Mouse (Mus musculus) MEL (cell line): ENCODE measurements at regions not wholly inside any gene's neighbourhood (a gene's known extent, or its start where the extent isn't known, plus 50 kb on each side); places are given as distances from the start of the nearest gene placed in this dataset.

Experiments used
- DNase-seq: peaks from one replicate; pipeline ENCODE4 v3.0.0; 2011; ENCODE audit warnings: low read depth, low spot score
- H3K27ac ChIP-seq: 2 replicates; pipeline ENCODE4 v1.5.1; 2012; ENCODE audit warnings: low read depth, mild to moderate bottlenecking, control low read depth, low read length, moderate library complexity; ENCODE audit not compliant: control insufficient read depth
- H3K27me3 ChIP-seq, 2 experiments: fragments of 150-350 bp in 1 of 2; sonication (generic) in 1 of 2; 2 replicates each; pipeline ENCODE4 v1.6.1; 2012; ENCODE audit warnings: low read length in 2 of 2, mild to moderate bottlenecking in 2 of 2, improper control_type of control experiment in 1 of 2, moderate library complexity in 1 of 2; ENCODE audit not compliant: insufficient read depth in 2 of 2, control insufficient read depth in 1 of 2
- H3K36me3 ChIP-seq, 2 experiments: 2 replicates each; pipeline ENCODE4 v1.6.1; 2012 to 2014; ENCODE audit warnings: low read length in 2 of 2, improper control_type of control experiment in 1 of 2, inconsistent platforms in 1 of 2, mild to moderate bottlenecking in 1 of 2; ENCODE audit not compliant: insufficient read depth in 2 of 2, control insufficient read depth in 1 of 2
- H3K4me1 ChIP-seq, 2 experiments: fragments of 150-350 bp in 1 of 2; sonication (generic) in 1 of 2; 2 replicates each; pipeline ENCODE4 v1.6.1; 2012; ENCODE audit warnings: low read length in 2 of 2, improper control_type of control experiment in 1 of 2, mild to moderate bottlenecking in 1 of 2; ENCODE audit not compliant: insufficient read depth in 2 of 2, control insufficient read depth in 1 of 2
- H3K4me3 ChIP-seq, 2 experiments: fragments of 150-350 bp in 1 of 2; sonication (generic) in 1 of 2; 2 replicates each; pipeline ENCODE4 v1.5.1; 2012; ENCODE audit warnings: low read depth in 2 of 2, low read length in 2 of 2, mild to moderate bottlenecking in 2 of 2, moderate library complexity in 2 of 2, control low read depth in 1 of 2, improper control_type of control experiment in 1 of 2; ENCODE audit not compliant: control insufficient read depth in 1 of 2, insufficient read depth in 1 of 2
- H3K79me2 ChIP-seq: 2 replicates; pipeline ENCODE4 v1.6.1; 2012; ENCODE audit warnings: mild to moderate bottlenecking, low read length, moderate library complexity; ENCODE audit not compliant: control insufficient read depth, poor library complexity, insufficient read depth
- H3K9ac ChIP-seq: 2 replicates; pipeline ENCODE4 v1.6.1; 2012; ENCODE audit warnings: low read depth, mild to moderate bottlenecking, control low read depth, low read length, moderate library complexity; ENCODE audit not compliant: control insufficient read depth, poor library complexity, severe bottlenecking
- H3K9me3 ChIP-seq: fragments of 150-350 bp; sonication (generic); replicated peaks from 2 replicates; pipeline ENCODE4 v1.6.1; 2012; ENCODE audit warnings: mild to moderate bottlenecking, low read length, improper control_type of control experiment, moderate library complexity; ENCODE audit not compliant: insufficient read depth
- CHD1 ChIP-seq: IDR thresholded peaks from 2 replicates; pipeline ENCODE4 v1.6.1; 2012; ENCODE audit warnings: low read depth, mild to moderate bottlenecking, inconsistent platforms, low read length, improper control_type of control experiment
- CHD2 ChIP-seq: IDR thresholded peaks from 2 replicates; pipeline ENCODE4 v1.6.1; 2011; ENCODE audit warnings: low read length, improper control_type of control experiment
- CTCF ChIP-seq, 3 experiments: IDR thresholded peaks in 2 of 3; conservative IDR thresholded peaks in 1 of 3; 2 replicates each; pipeline ENCODE4 v1.5.1; 2011 to 2012; ENCODE audit warnings: low read length in 3 of 3, low read depth in 2 of 3, mild to moderate bottlenecking in 2 of 3, improper control_type of control experiment in 1 of 3, inconsistent platforms in 1 of 3, mixed read lengths in 1 of 3, moderate library complexity in 1 of 3; ENCODE audit not compliant: control insufficient read depth in 1 of 3, insufficient read depth in 1 of 3, poor library complexity in 1 of 3, severe bottlenecking in 1 of 3
- E2F4 ChIP-seq: IDR thresholded peaks from 2 replicates; pipeline ENCODE4 v1.6.1; 2011; ENCODE audit warnings: low read depth, low read length, improper control_type of control experiment, borderline replicate concordance
- ELF1 ChIP-seq: IDR thresholded peaks from 2 replicates; pipeline ENCODE4 v1.6.1; 2014; ENCODE audit warnings: low read depth, mild to moderate bottlenecking, inconsistent platforms, low read length, improper control_type of control experiment, moderate library complexity
- ETS1 ChIP-seq: IDR thresholded peaks from 2 replicates; pipeline ENCODE4 v1.6.1; 2012; ENCODE audit warnings: low read depth, mild to moderate bottlenecking, inconsistent platforms, low read length, improper control_type of control experiment, moderate library complexity
- GABPA ChIP-seq: IDR thresholded peaks from 2 replicates; pipeline ENCODE4 v1.6.1; 2012; ENCODE audit warnings: low read depth, mild to moderate bottlenecking, inconsistent platforms, low read length, improper control_type of control experiment, moderate library complexity
- MAFK ChIP-seq: IDR thresholded peaks from 2 replicates; pipeline ENCODE4 v1.6.1; 2011; ENCODE audit warnings: low read depth, mild to moderate bottlenecking, low read length, improper control_type of control experiment, borderline replicate concordance
- MAZ ChIP-seq: IDR thresholded peaks from 2 replicates; pipeline ENCODE4 v1.6.1; 2012; ENCODE audit warnings: low read depth, mild to moderate bottlenecking, inconsistent platforms, low read length, improper control_type of control experiment
- MEF2A ChIP-seq: IDR thresholded peaks from 2 replicates; pipeline ENCODE4 v1.6.1; 2014; ENCODE audit warnings: low read depth, mild to moderate bottlenecking, inconsistent platforms, low read length, improper control_type of control experiment; ENCODE audit not compliant: poor library complexity, insufficient replicate concordance, severe bottlenecking; ENCODE audit errors: extremely low read depth
- MYB ChIP-seq: IDR thresholded peaks from 2 replicates; pipeline ENCODE4 v1.6.1; 2011; ENCODE audit warnings: mild to moderate bottlenecking, low read depth, low read length, improper control_type of control experiment
- MYC ChIP-seq: IDR thresholded peaks from 2 replicates; pipeline ENCODE4 v1.6.1; 2011; ENCODE audit warnings: low read depth, mild to moderate bottlenecking, low read length, improper control_type of control experiment, moderate library complexity
- NELFE ChIP-seq: IDR thresholded peaks from 2 replicates; pipeline ENCODE4 v1.6.1; 2011; ENCODE audit warnings: low read depth, low read length, improper control_type of control experiment
- POLR2AphosphoS2 ChIP-seq: IDR thresholded peaks from 2 replicates; pipeline ENCODE4 v1.6.1; 2011; ENCODE audit warnings: low read length, improper control_type of control experiment
- RAD21 ChIP-seq: IDR thresholded peaks from 2 replicates; pipeline ENCODE4 v1.6.1; 2011; ENCODE audit warnings: mild to moderate bottlenecking, low read depth, low read length, improper control_type of control experiment
- RCOR1 ChIP-seq: IDR thresholded peaks from 2 replicates; pipeline ENCODE4 v1.6.1; 2012; ENCODE audit warnings: low read depth, mild to moderate bottlenecking, inconsistent platforms, low read length, improper control_type of control experiment
- SIN3A ChIP-seq: IDR thresholded peaks from 2 replicates; pipeline ENCODE4 v1.6.1; 2012; ENCODE audit warnings: low read length, improper control_type of control experiment, inconsistent platforms
- SMC3 ChIP-seq: IDR thresholded peaks from 2 replicates; pipeline ENCODE4 v1.6.1; 2011; ENCODE audit warnings: low read depth, low read length, improper control_type of control experiment
- ZNF384 ChIP-seq: IDR thresholded peaks from 2 replicates; pipeline ENCODE4 v1.6.1; 2012; ENCODE audit warnings: low read depth, mild to moderate bottlenecking, inconsistent platforms, low read length, improper control_type of control experiment

- DNase-seq, result no peak
- no peaks in the 10 kb centered on the region for H3K9me3 ChIP-seq
- no peak overlapping the region for H3K4me3 ChIP-seq
- H3K79me2 ChIP-seq, result no peaks in the 10 kb centered on the region
- no peaks in the 10 kb centered on the region for H3K4me1 ChIP-seq
- no peak overlapping the region for H3K9ac ChIP-seq
- no peaks in the 10 kb centered on the region for H3K36me3 ChIP-seq
- no peak for TF ChIP-seq E2F4
- no peak for TF ChIP-seq ELF1
- TF ChIP-seq MAZ, result no peak
- no peak for TF ChIP-seq ZNF384
- TF ChIP-seq MYC, result no peak
- H3K27ac ChIP-seq, result no peak overlapping the region
- H3K27me3 ChIP-seq, result no peaks in the 10 kb centered on the region
These were observed 61.8 kb upstream of the Arl4c start for GRCm38 (mm10) chr1:88763725-88764364.

GRCm38 (mm10) chr1:88764478-88764877 lies 62.5 kb upstream of the Arl4c start:
- no peak for TF ChIP-seq CHD1
- TF ChIP-seq CHD2, result no peak
- TF ChIP-seq E2F4, result no peak
- TF ChIP-seq MEF2A, result no peak
- no peak for TF ChIP-seq SIN3A
- no peak for TF ChIP-seq GABPA
- TF ChIP-seq ZNF384, result no peak
- no peak for TF ChIP-seq POLR2AphosphoS2
- no peak for TF ChIP-seq ETS1
- no peak for TF ChIP-seq NELFE
- no peak for TF ChIP-seq RCOR1
- TF ChIP-seq, all 39 proteins: peak for 0
- no peaks in the 10 kb centered on the region for H3K79me2 ChIP-seq
- H3K36me3 ChIP-seq, result no peaks in the 10 kb centered on the region
- H3K27me3 ChIP-seq, result no peaks in the 10 kb centered on the region
- no peak overlapping the region for H3K9ac ChIP-seq
- no peak overlapping the region for H3K4me3 ChIP-seq
- H3K4me1 ChIP-seq, result no peaks in the 10 kb centered on the region
- H3K9me3 ChIP-seq, result no peaks in the 10 kb centered on the region
- no peak overlapping the region for H3K27ac ChIP-seq
- no peak for DNase-seq

- TF ChIP-seq E2F4, result no peak
- TF ChIP-seq MAFK, result no peak
- TF ChIP-seq MYB, result no peak
- TF ChIP-seq SMC3, result 0 out of 2 replicates have a peak, but pooled peaks have one; percentile 14
- peak; percentile 9 for TF ChIP-seq RAD21
- no peak for TF ChIP-seq SIN3A
- TF ChIP-seq CTCF (IDR thresholded peaks at IDR 0.05 in 2 of 3, conservative IDR thresholded peaks at IDR 0.05 in 1 of 3; ENCODE audit: control insufficient read depth in 1 of 3, insufficient read depth in 1 of 3, low read depth in 2 of 3, low read length in 3 of 3, poor library complexity in 1 of 3, severe bottlenecking in 1 of 3), result peak; percentile 22 to 36 (median 31)
- DNase-seq, result no peak
These were observed 75.0 kb upstream of the Arl4c start for GRCm38 (mm10) chr1:88777009-88777408.

More at GRCm38 (mm10) chr1:88777009-88777408, 75.0 kb upstream of the Arl4c start:
- H3K9ac ChIP-seq, result no peak overlapping the region
- H3K4me1 ChIP-seq, result no peaks in the 10 kb centered on the region
- H3K27me3 ChIP-seq, result no peaks in the 10 kb centered on the region
- no peak overlapping the region for H3K27ac ChIP-seq
- H3K4me3 ChIP-seq, result no peak overlapping the region
- no peaks in the 10 kb centered on the region for H3K9me3 ChIP-seq
- no peaks in the 10 kb centered on the region for H3K36me3 ChIP-seq
- H3K79me2 ChIP-seq, result no peaks in the 10 kb centered on the region
